Mouse (Mus musculus) ES-E14 (cell line): ENCODE results near the gene Fbxl22. TPM values are rescaled to one million over a fixed set of nuclear protein-coding genes. Genes with fewer than 3 reads are reported as not detected.

ENCODE experiments used
- DNase-seq: peaks from one replicate; pipeline ENCODE4 v3.0.0-alpha.2; 2013; ENCODE audit warnings: low read depth, low spot score
- H3K27ac ChIP-seq: 2 replicates; pipeline ENCODE4 v1.5.1; 2012; ENCODE audit warnings: low read depth, mild to moderate bottlenecking, low read length, moderate library complexity, mixed read lengths; ENCODE audit not compliant: poor library complexity, insufficient read depth, severe bottlenecking
- H3K36me3 ChIP-seq: 2 replicates; pipeline ENCODE4 v1.6.1; 2012; ENCODE audit warnings: mild to moderate bottlenecking, low read length, moderate library complexity, mixed read lengths; ENCODE audit not compliant: control insufficient read depth, poor library complexity, insufficient read depth, severe bottlenecking
- H3K4me1 ChIP-seq, 2 experiments: fragments of 150-350 bp in 1 of 2; sonication (generic) in 1 of 2; 2 replicates each; pipeline ENCODE4 v1.6.1; 2012; ENCODE audit warnings: low read length in 2 of 2, mild to moderate bottlenecking in 1 of 2, mixed read lengths in 1 of 2; ENCODE audit not compliant: control insufficient read depth in 2 of 2, insufficient read depth in 2 of 2, poor library complexity in 1 of 2
- H3K4me3 ChIP-seq, 2 experiments: fragments of 150-350 bp in 1 of 2; sonication (generic) in 1 of 2; 2 replicates each; pipeline ENCODE4 v1.5.1; 2012; ENCODE audit warnings: low read length in 2 of 2, low read depth in 1 of 2, mild to moderate bottlenecking in 1 of 2, mixed read lengths in 1 of 2; ENCODE audit not compliant: insufficient read depth in 1 of 2, poor library complexity in 1 of 2, severe bottlenecking in 1 of 2
- H3K9ac ChIP-seq: 2 replicates; pipeline ENCODE4 v1.6.1; 2012; ENCODE audit warnings: low read depth, mild to moderate bottlenecking, low read length, mixed read lengths; ENCODE audit not compliant: poor library complexity, insufficient read depth, severe bottlenecking
- H3K9me3 ChIP-seq: fragments of 150-350 bp; sonication (generic); 2 replicates; pipeline ENCODE4 v1.6.1; 2012; ENCODE audit warnings: low read depth, mild to moderate bottlenecking, low read length; ENCODE audit not compliant: control insufficient read depth, insufficient read depth
- CHD2 ChIP-seq: IDR thresholded peaks from 2 replicates; pipeline ENCODE4 v1.6.1; 2014; ENCODE audit warnings: mild to moderate bottlenecking, low read depth, low read length, inconsistent platforms
- HCFC1 ChIP-seq: IDR thresholded peaks from 2 replicates; pipeline ENCODE4 v1.6.1; 2012; ENCODE audit warnings: low read length, inconsistent platforms, borderline replicate concordance; ENCODE audit not compliant: insufficient read depth
- MAFK ChIP-seq: IDR thresholded peaks from 2 replicates; pipeline ENCODE4 v1.6.1; 2014; ENCODE audit warnings: mild to moderate bottlenecking, low read depth, low read length, inconsistent platforms; ENCODE audit not compliant: insufficient read depth
- ZC3H11A ChIP-seq: IDR thresholded peaks from 2 replicates; pipeline ENCODE4 v1.6.1; 2012; ENCODE audit warnings: low read depth, mild to moderate bottlenecking, inconsistent platforms, low read length, borderline replicate concordance
- ZNF384 ChIP-seq: IDR thresholded peaks from 2 replicates; pipeline ENCODE4 v1.6.1; 2012; ENCODE audit warnings: low read depth, low read length, inconsistent platforms
- in situ Hi-C, 2 experiments: fragments of 600-800 bp; cut with MboI; formaldehyde crosslinking; loops; one replicate each; pipeline ENCODE4 v1.15.1; 2025; ENCODE audit warnings: low sequenced_read_pairs in 2 of 2, inconsistent platforms in 1 of 2; ENCODE audit not compliant: unreplicated experiment in 2 of 2
- total RNA-seq: library from RNA; depleted of rRNA; stranded (reverse); fragments of 300-350 nt; gene quantifications from 2 replicates; pipeline ENCODE4 v1.2.3, GENCODE M21; 2012

Fbxl22 gene
- total RNA-seq, 1 experiment, result 0.76 TPM

- in situ Hi-C loops, result no loop called here
- Histone ChIP-seq H3K4me3 (peak overlapping the region; percentile 75 to 81), H3K4me1 (peaks cover 9 to 11% of the 10 kb centered on the region in 2 experiments; a peak in 3 of 4 replicates), H3K36me3 (peaks cover 8% of the 10 kb centered on the region), H3K9me3 (no peaks in the 10 kb centered on the region), H3K9ac (peak overlapping the region; percentile 82), H3K27ac (peak overlapping the region; percentile 74)
- DNase-seq, result peak; percentile 68
- TF ChIP-seq CHD2 (no peak), HCFC1 (peak; percentile 53; the same call in 1 of the 2 replicates)
These were observed 2.6 kb downstream of the Fbxl22 start for GRCm38 (mm10) chr9:66511580-66512350.

DNA sequence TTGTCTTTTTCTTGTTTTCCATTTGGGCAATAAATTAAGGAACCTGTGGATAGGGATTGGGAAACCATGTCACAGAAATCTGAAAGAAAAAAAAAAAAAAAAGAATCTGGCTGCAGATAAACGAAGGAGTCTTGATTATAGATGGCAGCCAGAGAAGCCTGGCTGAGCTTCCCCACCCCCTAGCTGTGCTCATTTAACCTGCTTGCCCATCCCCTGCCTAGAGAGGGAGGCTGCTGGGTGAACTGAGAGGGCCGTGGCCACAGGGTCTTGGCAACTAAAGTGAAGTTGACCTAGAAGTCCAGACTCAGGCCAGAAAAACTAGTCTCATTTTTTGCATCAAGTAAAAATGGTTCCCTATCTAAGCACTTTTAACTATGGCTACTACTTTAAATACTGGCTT lies 3.4 kb downstream of the Fbxl22 start:
- TF ChIP-seq MAFK (no peak), CHD2 (no peak), ZNF384 (no peak), ZC3H11A (no peak), HCFC1 (no peak)
- peaks cover 8% of the 10 kb centered on the region for H3K36me3 ChIP-seq
- in situ Hi-C loops, result no loop called here
- DNase-seq, result no peak
- no peaks in the 10 kb centered on the region for H3K9me3 ChIP-seq
- peak overlapping the region; percentile 75 to 81 for H3K4me3 ChIP-seq
- H3K4me1 ChIP-seq, result peaks cover 9 to 11% of the 10 kb centered on the region in 2 experiments; a peak in 3 of 4 replicates
- peak overlapping the region; percentile 80 for H3K9ac ChIP-seq
- no peak overlapping the region for H3K27ac ChIP-seq

- Histone ChIP-seq H3K4me3 (no peak overlapping the region), H3K4me1 (peaks cover 9 to 11% of the 10 kb centered on the region in 2 experiments; a peak in 3 of 4 replicates), H3K36me3 (peaks cover 4% of the 10 kb centered on the region; the same call in 1 of the 2 replicates), H3K9ac (peak overlapping the region; percentile 23; the same call in 1 of the 2 replicates), H3K27ac (no peak overlapping the region), H3K9me3 (no peaks in the 10 kb centered on the region)
- no peak for DNase-seq
- no peak for TF ChIP-seq ZC3H11A
- TF ChIP-seq ZNF384, result no peak
- TF ChIP-seq MAFK, result no peak
- no peak for TF ChIP-seq HCFC1
- no peak for TF ChIP-seq CHD2
- in situ Hi-C loops, result no loop called here
These were observed 4.0 kb downstream of the Fbxl22 start for GRCm38 (mm10) chr9:66510351-66510841.

- H3K4me3 ChIP-seq, result no peak overlapping the region
- peaks cover 4% of the 10 kb centered on the region for H3K36me3 ChIP-seq
- H3K9ac ChIP-seq, result no peak overlapping the region
- TF ChIP-seq CHD2, result no peak
- no peak for TF ChIP-seq HCFC1
- TF ChIP-seq ZNF384, result no peak
- no peak for TF ChIP-seq MAFK
- TF ChIP-seq ZC3H11A, result no peak
- H3K4me1 ChIP-seq, result peaks cover 5 to 6% of the 10 kb centered on the region in 2 experiments; a peak in 2 of 4 replicates
- in situ Hi-C loops, result no loop called here
- H3K27ac ChIP-seq, result no peak overlapping the region
- DNase-seq, result no peak
- no peaks in the 10 kb centered on the region for H3K9me3 ChIP-seq
These were observed 5.4 kb downstream of the Fbxl22 start for GRCm38 (mm10) chr9:66508890-66509399.
